Mouse (Mus musculus) neural tube, embryonic 11.5 days (tissue): ENCODE results near the gene Cyp2d26. TPM values are rescaled to one million over a fixed set of nuclear protein-coding genes. Genes with fewer than 3 reads are reported as not detected.

Experiments
- ATAC-seq: fragments of 200-750 bp; cut with Nextera tagmentation; 2 replicates; pipeline ENCODE4 v1.8.0; 2017; ENCODE audit warnings: moderate number of reproducible peaks, mild to moderate bottlenecking, moderate TSS enrichment, moderate library complexity; ENCODE audit not compliant: insufficient read depth, low FRiP score, low TSS enrichment
- DNase-seq: peaks from one replicate; pipeline ENCODE4 v3.0.0-alpha.2; 2015; ENCODE audit warnings: low spot score
- H3K27ac ChIP-seq: fragments of 300-500 bp; sonication (generic); 2 replicates; pipeline ENCODE4 v1.5.1; 2014; ENCODE audit warnings: low read depth, mild to moderate bottlenecking, low read length
- H3K27me3 ChIP-seq: fragments of 300-500 bp; sonication (generic); 2 replicates; pipeline ENCODE4 v1.6.1; 2014; ENCODE audit warnings: mild to moderate bottlenecking, low read length, mixed read lengths; ENCODE audit not compliant: control insufficient read depth, insufficient read depth
- H3K36me3 ChIP-seq: fragments of 300-500 bp; sonication (generic); 2 replicates; pipeline ENCODE4 v1.6.1; 2014; ENCODE audit warnings: mild to moderate bottlenecking, low read length, moderate library complexity, mixed read lengths; ENCODE audit not compliant: control insufficient read depth, insufficient read depth
- H3K4me1 ChIP-seq: fragments of 300-500 bp; sonication (generic); 2 replicates; pipeline ENCODE4 v1.6.1; 2014; ENCODE audit warnings: low read length, mixed read lengths; ENCODE audit not compliant: control insufficient read depth, insufficient read depth
- H3K4me2 ChIP-seq: fragments of 300-500 bp; sonication (generic); 2 replicates; pipeline ENCODE4 v1.6.1; 2014; ENCODE audit warnings: low read depth, mild to moderate bottlenecking, moderate library complexity
- H3K4me3 ChIP-seq: fragments of 300-500 bp; sonication (generic); 2 replicates; pipeline ENCODE4 v1.5.1; 2014; ENCODE audit warnings: low read depth, low read length
- H3K9ac ChIP-seq: fragments of 300-500 bp; sonication (generic); 2 replicates; pipeline ENCODE4 v1.6.1; 2014; ENCODE audit warnings: mild to moderate bottlenecking, low read length
- H3K9me3 ChIP-seq: fragments of 300-500 bp; sonication (generic); 2 replicates; pipeline ENCODE4 v1.6.1; 2016; ENCODE audit warnings: low read length; ENCODE audit not compliant: control insufficient read depth
- WGBS: fragments of 180-500 bp; shearing (Covaris S2); extraction: QIAGEN DNeasy Blood & Tissue Kit; methylation state at CpG from one replicate; pipeline ENCODE4 v1.1.7; 2014; 5-methylcytosine and 5-hydroxymethylcytosine counted together
- polyA plus RNA-seq: library from polyadenylated mRNA; unstranded; fragments of >200 nt; fragmentation: Nextera tagmentation; extraction: Ambion mirVana; gene quantifications from 2 replicates; pipeline ENCODE4 v1.2.1, GENCODE M21; 2014

Gene Cyp2d26
- not detected in 2 replicates for polyA plus RNA-seq

DNA sequence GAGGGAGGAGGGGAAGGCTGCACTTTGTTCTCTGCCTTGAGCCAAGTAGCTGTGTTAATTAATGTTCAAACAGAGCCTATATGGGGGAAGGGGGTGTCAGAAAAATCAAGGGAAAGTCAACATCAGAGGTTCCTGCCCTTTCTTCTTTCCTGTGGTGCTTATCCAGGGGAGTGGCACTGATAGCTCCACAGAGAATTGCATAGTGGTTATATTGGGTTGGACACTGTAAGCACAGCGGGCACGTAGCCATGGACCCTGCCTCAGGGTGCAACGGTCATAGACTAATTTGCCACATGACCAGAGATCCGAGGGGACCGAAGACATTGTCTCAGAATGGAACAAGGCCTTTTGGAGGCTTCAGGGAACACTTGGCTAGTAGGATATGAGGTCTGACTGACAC, at the start of gene Cyp2d26:
Cyp2d26 (minus strand) TSS at position 18 of the 400 bp plus-strand sequence.
- DNase-seq (no peak), ATAC-seq (no peak)
- Histone ChIP-seq H3K27me3 (no peaks in the 10 kb centered on the region), H3K36me3 (no peaks in the 10 kb centered on the region), H3K9ac (no peak within 1 kb of the TSS), H3K4me1 (no peaks in the 10 kb centered on the region), H3K4me3 (no peak within 1 kb of the TSS), H3K4me2 (no peak within 1 kb of the TSS), H3K27ac (no peak within 1 kb of the TSS), H3K9me3 (no peaks in the 10 kb centered on the region)
- WGBS, result 89% methylated on average over 5 of the region's 5 CpGs

DNA sequence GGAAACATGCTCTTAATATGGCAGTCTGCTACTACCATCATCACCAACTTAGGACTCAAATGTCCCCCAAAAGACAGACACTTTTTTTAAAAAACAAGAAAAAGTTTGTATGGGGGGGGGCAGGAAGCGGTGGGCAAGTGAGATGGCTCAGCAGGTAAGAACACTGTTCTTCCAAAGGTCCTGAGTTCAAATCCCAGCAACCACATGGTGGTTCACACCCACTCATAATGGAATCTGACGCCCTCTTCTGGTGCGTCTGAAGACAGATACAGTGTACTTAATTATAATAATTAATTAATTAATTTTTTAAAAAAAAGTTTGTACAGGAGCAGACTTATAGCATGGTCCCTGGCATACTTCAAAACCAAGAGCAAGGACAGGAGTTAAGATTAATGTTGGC, 45.1 kb upstream of the Cyp2d26 start:
- DNase-seq (no peak), ATAC-seq (no peak)
- Histone ChIP-seq H3K4me3 (no peak overlapping the region), H3K9ac (no peak overlapping the region), H3K27me3 (no peaks in the 10 kb centered on the region), H3K27ac (no peak overlapping the region), H3K36me3 (no peaks in the 10 kb centered on the region), H3K9me3 (no peaks in the 10 kb centered on the region), H3K4me1 (no peaks in the 10 kb centered on the region), H3K4me2 (no peak overlapping the region)
- 93% methylated on average over 3 of the region's 3 CpGs for WGBS

- WGBS, result 90% methylated on average over 6 of the region's 6 CpGs
- no peak overlapping the region for H3K4me2 ChIP-seq
- H3K27ac ChIP-seq, result no peak overlapping the region
- no peak for DNase-seq
- no peak overlapping the region for H3K9ac ChIP-seq
- no peaks in the 10 kb centered on the region for H3K9me3 ChIP-seq
- no peaks in the 10 kb centered on the region for H3K4me1 ChIP-seq
- H3K4me3 ChIP-seq, result no peak overlapping the region
- H3K27me3 ChIP-seq, result no peaks in the 10 kb centered on the region
- H3K36me3 ChIP-seq, result no peaks in the 10 kb centered on the region
- ATAC-seq, result no peak
Observed at GRCm38 (mm10) chr15:82829917-82830316, 35.8 kb upstream of the Cyp2d26 start.

DNA sequence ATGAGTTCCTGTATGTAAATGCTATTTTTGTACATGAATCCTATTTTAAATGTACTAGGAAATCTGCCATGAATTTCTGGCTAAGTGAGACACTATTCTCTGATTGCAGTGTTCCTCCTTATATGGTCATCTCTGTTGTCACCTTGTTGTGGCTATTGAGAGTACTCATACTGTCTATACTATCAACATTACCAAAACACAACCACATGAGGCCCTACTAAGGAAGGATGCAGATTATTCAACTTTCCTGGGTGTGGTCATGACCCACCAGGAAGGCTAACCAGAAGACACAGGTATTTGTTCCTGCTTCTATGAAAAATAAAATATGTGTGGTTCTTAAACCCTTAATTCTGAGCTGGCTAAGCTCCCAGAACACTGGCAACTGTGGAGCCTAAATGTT, 31.8 kb upstream of the Cyp2d26 start:
- Histone ChIP-seq H3K27ac (no peak overlapping the region), H3K9me3 (no peaks in the 10 kb centered on the region), H3K36me3 (no peaks in the 10 kb centered on the region), H3K4me3 (no peak overlapping the region), H3K4me2 (no peak overlapping the region), H3K4me1 (no peaks in the 10 kb centered on the region), H3K9ac (no peak overlapping the region), H3K27me3 (no peaks in the 10 kb centered on the region)
- ATAC-seq (no peak), DNase-seq (no peak)

- Histone ChIP-seq H3K4me1 (no peaks in the 10 kb centered on the region), H3K27ac (no peak overlapping the region), H3K36me3 (no peaks in the 10 kb centered on the region), H3K9ac (no peak overlapping the region), H3K4me3 (no peak overlapping the region), H3K4me2 (no peak overlapping the region), H3K27me3 (no peaks in the 10 kb centered on the region), H3K9me3 (no peaks in the 10 kb centered on the region)
- DNase-seq, result no peak
- no peak for ATAC-seq
- WGBS, result 82% methylated on average over 3 of the region's 4 CpGs
Observed at GRCm38 (mm10) chr15:82822347-82822746, 28.3 kb upstream of the Cyp2d26 start.

- DNase-seq (no peak), ATAC-seq (no peak)
- Histone ChIP-seq H3K9ac (no peak overlapping the region), H3K4me2 (no peak overlapping the region), H3K27ac (no peak overlapping the region), H3K36me3 (no peaks in the 10 kb centered on the region), H3K4me3 (no peak overlapping the region), H3K9me3 (no peaks in the 10 kb centered on the region), H3K27me3 (no peaks in the 10 kb centered on the region), H3K4me1 (no peaks in the 10 kb centered on the region)
- 89% methylated on average over 1 of the region's 1 CpGs for WGBS
Observed at GRCm38 (mm10) chr15:82821657-82822056, 27.6 kb upstream of the Cyp2d26 start.

- Histone ChIP-seq H3K9me3 (no peaks in the 10 kb centered on the region), H3K9ac (no peak overlapping the region), H3K27me3 (no peaks in the 10 kb centered on the region), H3K4me1 (no peaks in the 10 kb centered on the region), H3K4me3 (no peak overlapping the region), H3K4me2 (no peak overlapping the region), H3K27ac (no peak overlapping the region), H3K36me3 (no peaks in the 10 kb centered on the region)
- DNase-seq, result no peak
- 85% methylated on average over 4 of the region's 4 CpGs for WGBS
- no peak for ATAC-seq
Observed at GRCm38 (mm10) chr15:82815296-82815695, 21.2 kb upstream of the Cyp2d26 start.

DNA sequence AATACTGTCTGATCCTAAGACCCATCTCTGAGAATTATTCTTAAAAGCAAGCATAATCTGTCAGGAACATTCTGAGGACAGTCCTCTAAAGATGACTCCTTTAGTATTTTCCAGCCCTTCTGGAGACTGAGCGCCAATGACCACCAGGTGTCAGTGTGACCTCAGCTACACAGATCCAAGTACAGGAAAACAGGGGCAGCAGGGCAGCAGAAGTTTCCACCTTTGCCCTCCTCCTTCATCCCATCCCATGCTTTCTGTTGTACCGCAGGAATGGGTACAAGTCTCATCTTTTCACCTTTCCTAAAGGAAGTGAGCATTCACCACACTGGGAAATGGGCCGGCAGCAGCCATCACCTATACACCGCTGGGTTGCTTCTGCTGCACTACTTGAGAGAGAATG, 20.7 kb upstream of the Cyp2d26 start:
- WGBS, result 71% methylated on average over 4 of the region's 4 CpGs
- no peak overlapping the region for H3K9ac ChIP-seq
- H3K27me3 ChIP-seq, result no peaks in the 10 kb centered on the region
- DNase-seq (peak; percentile 72), ATAC-seq (no peak)
- no peak overlapping the region for H3K4me3 ChIP-seq
- H3K4me1 ChIP-seq, result no peaks in the 10 kb centered on the region; the same call in 1 of the 2 replicates
- no peaks in the 10 kb centered on the region for H3K36me3 ChIP-seq
- no peak overlapping the region for H3K27ac ChIP-seq
- H3K9me3 ChIP-seq, result no peaks in the 10 kb centered on the region
- no peak overlapping the region for H3K4me2 ChIP-seq

GRCm38 (mm10) chr15:82814321-82814720, 20.2 kb upstream of the Cyp2d26 start:
- Histone ChIP-seq H3K9ac (no peak overlapping the region), H3K4me3 (no peak overlapping the region), H3K4me1 (no peaks in the 10 kb centered on the region; the same call in 1 of the 2 replicates), H3K4me2 (no peak overlapping the region), H3K27me3 (no peaks in the 10 kb centered on the region), H3K27ac (no peak overlapping the region), H3K9me3 (no peaks in the 10 kb centered on the region), H3K36me3 (no peaks in the 10 kb centered on the region)
- WGBS, result 89% methylated on average over 7 of the region's 7 CpGs
- DNase-seq (no peak), ATAC-seq (no peak)
